Mouse (Mus musculus) telencephalon, adult 2 months (tissue): ENCODE results near the gene Ttyh1.

Experiments
- DNase-seq: peaks from one replicate; pipeline ENCODE4 v3.0.0-alpha.2; 2011; ENCODE audit warnings: low read depth, low spot score

The Ttyh1 gene

DNA sequence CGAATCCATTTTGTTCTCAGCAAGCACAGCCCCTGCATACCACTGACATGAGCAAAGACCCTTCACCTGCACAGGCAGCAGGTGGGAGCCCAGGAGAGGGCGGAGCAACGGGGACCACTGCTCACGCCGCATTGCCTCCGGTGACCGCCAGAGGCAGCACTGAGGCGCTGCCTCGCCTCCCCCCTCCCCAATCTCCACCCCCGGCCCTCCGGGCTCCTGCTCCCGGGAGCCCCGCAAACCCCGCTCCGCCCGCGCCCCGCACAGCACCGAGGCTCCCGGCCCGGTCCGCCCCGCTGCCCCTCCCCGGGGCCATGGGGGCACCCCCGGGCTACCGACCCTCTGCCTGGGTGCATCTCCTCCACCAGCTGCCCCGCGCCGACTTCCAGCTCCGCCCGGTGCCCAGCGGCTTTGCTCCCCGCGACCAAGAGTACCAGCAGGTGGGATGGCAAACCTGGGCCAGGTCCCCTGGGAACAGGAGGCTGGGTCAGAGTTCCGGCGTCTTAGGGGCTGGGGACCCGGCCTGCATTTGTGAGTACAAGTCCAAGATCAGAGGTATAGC, at the start of gene Ttyh1:
TSS of gene Ttyh1 (plus strand) at position 65 of the 559 bp plus-strand sequence.
- no peak for DNase-seq

DNA sequence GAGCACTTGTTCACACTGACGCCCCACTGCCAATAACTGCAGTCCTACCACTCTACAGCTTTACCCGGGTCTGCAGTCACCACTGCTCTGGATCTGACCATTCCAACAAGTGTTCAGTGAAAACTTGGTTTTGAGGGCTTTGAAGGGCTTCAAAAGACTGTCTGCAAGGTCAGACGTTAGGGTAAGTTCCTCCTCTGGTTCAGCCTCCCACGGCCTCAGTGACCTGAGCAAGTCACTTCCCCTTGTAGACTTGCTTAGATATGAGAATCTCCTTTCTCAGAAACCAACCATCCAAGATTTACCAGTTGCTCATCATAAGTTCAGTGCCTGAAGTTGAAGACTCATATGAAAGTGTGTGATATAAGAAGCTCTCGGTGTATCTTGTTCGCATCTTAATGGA, 48.1 kb upstream of the Ttyh1 start:
- DNase-seq: no peak

GRCm38 (mm10) chr7:4073144-4073543, 46.1 kb upstream of the Ttyh1 start:
- no peak for DNase-seq

DNA sequence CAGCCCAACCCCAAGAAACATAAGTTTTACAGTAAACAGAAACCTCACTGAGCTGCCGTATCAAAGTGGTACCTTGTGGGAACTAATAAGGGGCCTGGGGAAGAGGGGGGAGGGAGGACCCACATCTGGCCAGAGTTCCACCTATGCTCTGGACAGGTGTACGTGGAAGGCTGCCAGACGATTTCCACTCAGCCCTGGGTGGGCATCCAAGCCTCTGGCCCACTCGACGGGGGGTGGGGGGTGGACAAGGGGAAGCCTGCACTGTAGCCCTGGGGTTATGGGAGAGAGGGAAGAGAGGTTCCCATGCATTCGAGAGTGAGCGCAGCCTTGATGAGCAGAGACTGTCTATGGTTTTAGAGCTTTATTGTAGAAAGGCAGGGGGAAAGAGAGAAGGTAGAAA, 39.7 kb upstream of the Ttyh1 start:
- DNase-seq: no peak

- DNase-seq: no peak
These were observed 38.7 kb upstream of the Ttyh1 start for GRCm38 (mm10) chr7:4080552-4080951.

GRCm38 (mm10) chr7:4081706-4082105, 37.5 kb upstream of the Ttyh1 start:
- DNase-seq: no peak

GRCm38 (mm10) chr7:4082804-4083203, 36.4 kb upstream of the Ttyh1 start:
- DNase-seq: no peak

- DNase-seq: no peak
These were observed 35.0 kb upstream of the Ttyh1 start for GRCm38 (mm10) chr7:4084161-4084560.

GRCm38 (mm10) chr7:4085562-4085961, 33.6 kb upstream of the Ttyh1 start:
- no peak for DNase-seq

GRCm38 (mm10) chr7:4087238-4087895, 31.8 kb upstream of the Ttyh1 start:
- DNase-seq: peak; percentile 77

GRCm38 (mm10) chr7:4087896-4088480, 31.2 kb upstream of the Ttyh1 start:
- DNase-seq: peak; percentile 82

DNA sequence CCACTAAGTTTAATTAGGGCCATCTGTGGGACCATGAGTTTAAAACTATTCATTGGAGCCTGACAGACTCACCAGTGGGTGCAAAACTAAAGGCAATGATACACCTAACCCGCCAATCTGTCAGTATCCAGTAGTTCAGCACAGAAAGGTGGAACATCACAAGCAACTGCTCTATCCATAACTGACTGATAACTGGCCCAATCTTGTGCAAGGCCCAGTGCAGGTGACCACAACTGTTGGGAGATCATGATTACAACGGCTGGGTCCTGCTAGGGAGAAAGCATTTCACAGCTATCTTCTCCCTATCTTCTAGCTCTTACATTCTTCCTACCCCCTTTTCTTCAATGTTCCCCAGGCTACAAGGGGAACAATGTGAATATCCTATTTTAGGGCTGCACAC, 30.5 kb upstream of the Ttyh1 start:
- DNase-seq: no peak

GRCm38 (mm10) chr7:4091170-4091569, 28.0 kb upstream of the Ttyh1 start:
- DNase-seq: no peak

GRCm38 (mm10) chr7:4098301-4098700, 20.9 kb upstream of the Ttyh1 start:
- DNase-seq: no peak

- no peak for DNase-seq
These were observed 20.4 kb upstream of the Ttyh1 start for GRCm38 (mm10) chr7:4098832-4099231.

DNA sequence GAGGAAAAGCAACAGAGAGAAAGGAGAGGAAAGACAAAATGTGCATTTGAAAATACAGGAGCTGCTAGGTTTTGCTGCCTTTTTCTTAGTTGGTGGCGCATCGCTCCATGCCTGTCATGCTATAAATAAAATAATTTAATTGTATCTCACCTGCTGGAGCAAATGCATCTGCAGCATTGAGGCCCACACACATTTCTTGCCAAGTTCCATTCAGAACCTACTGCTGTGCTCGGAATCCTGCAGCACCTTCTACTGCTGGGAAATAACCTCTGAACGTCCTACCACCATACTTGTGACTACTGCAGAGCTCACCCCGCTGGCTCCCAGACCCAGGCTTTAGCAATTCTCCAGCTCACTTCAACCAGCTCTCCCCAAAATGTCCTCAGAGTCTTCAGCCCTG, 18.1 kb upstream of the Ttyh1 start:
- DNase-seq: no peak

GRCm38 (mm10) chr7:4103411-4103810, 15.8 kb upstream of the Ttyh1 start:
- DNase-seq: no peak

GRCm38 (mm10) chr7:4111766-4112165, 7.4 kb upstream of the Ttyh1 start:
- DNase-seq: no peak

- DNase-seq: peak; percentile 81
These were observed 2.0 kb upstream of the Ttyh1 start for GRCm38 (mm10) chr7:4117050-4117814.

GRCm38 (mm10) chr7:4119976-4120921, 1.0 kb downstream of the Ttyh1 start:
- no peak for DNase-seq

DNA sequence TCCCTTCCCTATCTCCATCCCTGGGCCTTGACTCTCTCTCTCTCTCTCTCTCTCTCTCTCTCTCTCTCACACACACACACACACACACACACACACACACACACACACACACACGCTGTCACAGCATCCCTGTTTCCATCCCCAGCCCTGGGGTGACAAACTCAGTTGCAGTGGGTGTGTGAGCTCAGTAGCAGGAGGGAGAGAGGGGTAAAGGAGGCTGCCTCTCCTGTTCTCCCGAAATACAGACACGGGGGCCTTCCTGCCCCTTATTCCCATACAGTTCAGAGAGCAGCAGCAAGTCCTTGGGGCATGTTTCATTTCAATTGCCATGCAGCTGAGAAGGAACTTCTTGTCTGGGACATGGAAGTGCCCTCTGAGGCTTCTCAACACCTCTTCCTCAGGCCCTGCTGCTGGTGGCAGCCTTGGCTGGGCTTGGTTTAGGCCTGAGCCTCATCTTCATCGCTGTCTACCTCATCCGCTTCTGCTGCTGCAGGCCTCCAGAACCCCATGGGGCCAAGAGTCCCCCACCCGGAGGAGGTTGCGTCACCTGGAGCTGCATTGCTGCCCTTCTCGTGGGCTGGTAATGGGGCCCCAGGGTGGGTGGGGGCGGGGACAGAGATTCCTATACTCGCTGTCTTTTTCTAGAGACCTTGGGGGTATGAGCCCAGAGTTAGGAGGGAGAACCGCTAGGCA, 3.0 kb downstream of the Ttyh1 start:
- DNase-seq: no peak
